Mouse (Mus musculus): Measurements from ENCODE around the gene Rnls. TPM values are rescaled to one million over a fixed set of nuclear protein-coding genes. Genes with fewer than 3 reads are reported as not detected.

Gene Rnls
- total and polyA plus RNA-seq, 3 experiments = not detected

- Histone ChIP-seq H3K4me1 (ENCODE audit: control insufficient read depth in 1 of 2, insufficient read depth in 2 of 2, low read length in 2 of 2) (no peaks in the 10 kb centered on the region), H3K79me2 (ENCODE audit: control insufficient read depth, insufficient read depth, low read length, poor library complexity) (no peaks in the 10 kb centered on the region), H3K36me3 (ENCODE audit: control insufficient read depth in 1 of 2, insufficient read depth in 2 of 2, low read length in 2 of 2) (no peaks in the 10 kb centered on the region), H3K9me3 (replicated peaks; ENCODE audit: insufficient read depth, low read length) (no peaks in the 10 kb centered on the region), H3K4me3 (ENCODE audit: control insufficient read depth in 1 of 2, insufficient read depth in 1 of 2, low read depth in 2 of 2, low read length in 2 of 2) (no peak overlapping the region), H3K27me3 (ENCODE audit: control insufficient read depth in 1 of 2, insufficient read depth in 2 of 2, low read length in 2 of 2) (peaks cover 0 to 3% of the 10 kb centered on the region in 2 experiments; a peak in 3 of 4 replicates), H3K9ac (ENCODE audit: control insufficient read depth, low read depth, low read length, poor library complexity, severe bottlenecking) (no peak overlapping the region), H3K27ac (ENCODE audit: control insufficient read depth, low read depth, low read length) (no peak overlapping the region)
- peak; percentile 62 for DNase-seq (ENCODE audit: low read depth, low spot score)
- TF ChIP-seq CHD1 (IDR thresholded peaks at IDR 0.05; ENCODE audit: low read depth, low read length) (no peak), GATA1 (IDR thresholded peaks at IDR 0.05; ENCODE audit: low read depth, low read length) (peak; percentile 72), SMC3 (IDR thresholded peaks at IDR 0.05; ENCODE audit: low read depth, low read length) (peak; percentile 85), ZKSCAN1 (IDR thresholded peaks at IDR 0.05; ENCODE audit: low read depth, low read length) (no peak), ZC3H11A (IDR thresholded peaks at IDR 0.05; ENCODE audit: low read depth, low read length) (peak; percentile 71), E2F4 (IDR thresholded peaks at IDR 0.05; ENCODE audit: borderline replicate concordance, low read depth, low read length) (no peak), HCFC1 (IDR thresholded peaks at IDR 0.05; ENCODE audit: low read depth, low read length) (no peak), POLR2AphosphoS5 (IDR thresholded peaks at IDR 0.05; ENCODE audit: borderline replicate concordance, low read depth, low read length) (no peak), ZNF384 (IDR thresholded peaks at IDR 0.05; ENCODE audit: low read depth, low read length) (no peak), SIN3A (IDR thresholded peaks at IDR 0.05; ENCODE audit: low read length) (no peak), CTCF (IDR thresholded peaks at IDR 0.05 in 2 of 3, conservative IDR thresholded peaks at IDR 0.05 in 1 of 3; ENCODE audit: control insufficient read depth in 1 of 3, insufficient read depth in 1 of 3, low read depth in 2 of 3, low read length in 3 of 3, poor library complexity in 1 of 3, severe bottlenecking in 1 of 3) (peak; percentile 84 to 89 (median 86)), MYB (IDR thresholded peaks at IDR 0.05; ENCODE audit: low read depth, low read length) (no peak), RAD21 (IDR thresholded peaks at IDR 0.05; ENCODE audit: low read depth, low read length) (peak; percentile 90)
Observed at GRCm38 (mm10) chr19:33366661-33367060, 25.4 kb downstream of the Rnls start.

GRCm38 (mm10) chr19:33357019-33357418 lies 35.1 kb downstream of the Rnls start:
- no peaks in the 10 kb centered on the region for H3K79me2 ChIP-seq (ENCODE audit: control insufficient read depth, insufficient read depth, low read length, poor library complexity)
- no peak for DNase-seq (ENCODE audit: low read depth, low spot score)
- H3K27me3 ChIP-seq (ENCODE audit: control insufficient read depth in 1 of 2, insufficient read depth in 2 of 2, low read length in 2 of 2) = peaks cover 0 to 2% of the 10 kb centered on the region in 2 experiments; a peak in 2 of 4 replicates
- no peaks in the 10 kb centered on the region for H3K36me3 ChIP-seq (ENCODE audit: control insufficient read depth in 1 of 2, insufficient read depth in 2 of 2, low read length in 2 of 2)
- H3K9me3 ChIP-seq (replicated peaks; ENCODE audit: insufficient read depth, low read length) = no peaks in the 10 kb centered on the region
- no peak for TF ChIP-seq JUND (IDR thresholded peaks at IDR 0.05; ENCODE audit: low read depth, low read length)
- TF ChIP-seq TAL1 (IDR thresholded peaks at IDR 0.05; ENCODE audit: low read length) = no peak
- TF ChIP-seq ZMIZ1 (IDR thresholded peaks at IDR 0.05; ENCODE audit: low read depth, low read length) = no peak
- no peak for TF ChIP-seq POLR2A (IDR thresholded peaks at IDR 0.05; ENCODE audit: control insufficient read depth in 1 of 2, insufficient read depth in 1 of 2, low read depth in 1 of 2, low read length in 2 of 2, poor library complexity in 1 of 2)
- no peak for TF ChIP-seq ZC3H11A (IDR thresholded peaks at IDR 0.05; ENCODE audit: low read depth, low read length)
- no peak for TF ChIP-seq POLR2AphosphoS2 (IDR thresholded peaks at IDR 0.05; ENCODE audit: low read length)
- no peak for TF ChIP-seq MAX (IDR thresholded peaks at IDR 0.05; ENCODE audit: low read length)
- no peak for TF ChIP-seq ZKSCAN1 (IDR thresholded peaks at IDR 0.05; ENCODE audit: low read depth, low read length)
- TF ChIP-seq BHLHE40 (IDR thresholded peaks at IDR 0.05; ENCODE audit: borderline replicate concordance, low read depth, low read length) = no peak
- no peak overlapping the region for H3K4me3 ChIP-seq (ENCODE audit: control insufficient read depth in 1 of 2, insufficient read depth in 1 of 2, low read depth in 2 of 2, low read length in 2 of 2)
- H3K27ac ChIP-seq (ENCODE audit: control insufficient read depth, low read depth, low read length) = no peak overlapping the region
- no peak overlapping the region for H3K9ac ChIP-seq (ENCODE audit: control insufficient read depth, low read depth, low read length, poor library complexity, severe bottlenecking)
- no peaks in the 10 kb centered on the region for H3K4me1 ChIP-seq (ENCODE audit: control insufficient read depth in 1 of 2, insufficient read depth in 2 of 2, low read length in 2 of 2)
